Mouse (Mus musculus) kidney, postnatal 36 days (tissue): ENCODE measurements at regions not wholly inside any gene's neighbourhood (a gene's known extent, or its start where the extent isn't known, plus 50 kb on each side); places are given as distances from the start of the nearest gene placed in this dataset.

ENCODE experiments used
- DNase-seq, 2 experiments: peaks; one replicate each; pipeline ENCODE4 v3.0.0; 2021 to 2022; ENCODE audit warnings: mixed read lengths in 2 of 2

- no peak for DNase-seq
Observed at GRCm38 (mm10) chr3:83694505-83694904, 71.6 kb upstream of the Sfrp2 start.

- no peak for DNase-seq
Observed at GRCm38 (mm10) chr3:83699751-83700150, 66.4 kb upstream of the Sfrp2 start.

GRCm38 (mm10) chr3:83701075-83701474 lies 65.0 kb upstream of the Sfrp2 start:
- peak in 1 of 2 experiments; percentile 67 for DNase-seq

- DNase-seq, result peak; percentile 37 to 41
Observed at GRCm38 (mm10) chr3:83704559-83704958, 61.6 kb upstream of the Sfrp2 start.

GRCm38 (mm10) chr3:83705253-83705652 lies 60.9 kb upstream of the Sfrp2 start:
- DNase-seq, result no peak

GRCm38 (mm10) chr3:83706531-83707243 lies 59.4 kb upstream of the Sfrp2 start:
- peak; percentile 31 to 57 for DNase-seq

GRCm38 (mm10) chr3:83707278-83707677 lies 58.8 kb upstream of the Sfrp2 start:
- DNase-seq, result no peak

GRCm38 (mm10) chr3:83708973-83709372 lies 57.1 kb upstream of the Sfrp2 start:
- DNase-seq, result no peak

- no peak for DNase-seq
Observed at GRCm38 (mm10) chr3:83709531-83709930, 56.6 kb upstream of the Sfrp2 start.

GRCm38 (mm10) chr3:83710995-83711541 lies 55.1 kb upstream of the Sfrp2 start:
- no peak for DNase-seq

- DNase-seq, result no peak
Observed at GRCm38 (mm10) chr3:83712355-83712754, 53.8 kb upstream of the Sfrp2 start.

GRCm38 (mm10) chr3:83714572-83714971 lies 51.5 kb upstream of the Sfrp2 start:
- DNase-seq, result no peak
